Mouse (Mus musculus) embryonic facial prominence, embryonic 10.5 days (tissue): ENCODE measurements around the gene Dus4l. TPM values are rescaled to one million over a fixed set of nuclear protein-coding genes. Genes with fewer than 3 reads are reported as not detected.

ENCODE experiments used
- DNase-seq: peaks from one replicate; pipeline ENCODE4 v3.0.0-alpha.2; 2017; ENCODE audit warnings: low spot score
- H3K27ac ChIP-seq: fragments of 300-500 bp; sonication (generic); replicated peaks from 2 replicates; pipeline ENCODE4 v1.5.1; 2016; ENCODE audit warnings: mild to moderate bottlenecking
- H3K27me3 ChIP-seq: fragments of 300-500 bp; sonication (generic); replicated peaks from 2 replicates; pipeline ENCODE4 v1.6.1; 2016; ENCODE audit warnings: low read depth, mild to moderate bottlenecking; ENCODE audit not compliant: poor library complexity, severe bottlenecking
- H3K36me3 ChIP-seq: fragments of 300-500 bp; sonication (generic); replicated peaks from 2 replicates; pipeline ENCODE4 v1.6.1; 2016; ENCODE audit warnings: mild to moderate bottlenecking, moderate library complexity
- H3K4me1 ChIP-seq: fragments of 300-500 bp; sonication (generic); 2 replicates; pipeline ENCODE4 v1.6.1; 2016
- H3K4me3 ChIP-seq: fragments of 300-500 bp; sonication (generic); 2 replicates; pipeline ENCODE4 v1.5.1; 2016; ENCODE audit warnings: mild to moderate bottlenecking, moderate library complexity
- H3K9me3 ChIP-seq: fragments of 300-500 bp; sonication (generic); 2 replicates; pipeline ENCODE4 v1.6.1; 2016; ENCODE audit warnings: mild to moderate bottlenecking
- WGBS: fragments of 180-500 bp; shearing (Covaris S2); methylation state at CpG from one replicate; pipeline ENCODE4 v1.1.7; 2016; 5-methylcytosine and 5-hydroxymethylcytosine counted together
- polyA plus RNA-seq: library from polyadenylated mRNA; unstranded; fragments of >200 nt; fragmentation: Nextera tagmentation; extraction: Ambion mirVana; gene quantifications from 2 replicates; pipeline ENCODE4 v1.2.1, GENCODE M21; 2016

Dus4l gene
- polyA plus RNA-seq: 11.9 and 12.3 TPM in 2 replicates

DNA sequence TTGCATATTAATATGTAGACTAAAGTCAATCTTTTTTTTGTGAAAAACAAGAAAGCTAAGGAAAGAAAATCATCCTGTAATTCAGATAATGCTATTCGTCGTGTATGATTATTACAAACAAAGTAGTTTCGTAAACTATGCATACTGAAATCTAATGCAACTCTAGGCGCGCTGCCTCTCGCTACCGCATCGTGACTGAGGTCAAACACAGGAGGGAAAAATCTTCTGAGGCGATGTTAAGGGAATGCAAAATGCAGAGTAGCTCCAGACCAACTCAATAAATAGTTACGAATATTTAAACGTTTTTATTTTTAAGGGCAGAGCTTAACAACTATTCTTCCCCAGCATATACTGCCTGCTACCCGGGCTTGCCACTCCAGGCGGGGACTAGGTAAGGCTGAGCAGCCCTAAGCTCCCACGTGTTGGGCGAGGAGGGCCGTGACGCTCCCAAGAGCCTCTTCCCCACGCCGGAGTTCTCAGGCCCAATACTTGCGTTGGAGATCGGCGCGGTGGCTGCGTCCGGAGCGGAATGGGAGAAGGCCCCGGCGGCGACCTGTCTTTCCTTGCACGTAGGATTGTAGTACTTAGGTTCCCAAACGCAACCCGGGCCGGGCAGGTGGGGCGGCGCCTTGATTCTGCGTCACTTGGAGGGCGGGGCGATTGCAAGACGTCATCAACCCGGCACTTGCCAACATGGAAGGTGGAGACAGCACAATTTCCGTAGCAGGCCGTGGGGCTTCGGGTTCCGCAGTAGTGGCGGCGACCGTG, at the start of gene Dus4l, which contains the start of gene Cog5:
Gene Dus4l, minus strand, starts transcription at position 630 of the 768 bp plus-strand sequence.
Gene Cog5, plus strand, starts transcription at position 673 of the 768 bp plus-strand sequence.
- Histone ChIP-seq H3K27me3 (no peaks in the 10 kb centered on the region), H3K36me3 (peaks cover 17% of the 10 kb centered on the region), H3K27ac (peak within 1 kb of the TSS; percentile 91), H3K4me3 (peak within 1 kb of the TSS; percentile 92), H3K4me1 (peaks cover 12% of the 10 kb centered on the region), H3K9me3 (no peaks in the 10 kb centered on the region)
- peak; percentile 97 for DNase-seq
- under 1% methylated on average over 47 of the region's 47 CpGs for WGBS

DNA sequence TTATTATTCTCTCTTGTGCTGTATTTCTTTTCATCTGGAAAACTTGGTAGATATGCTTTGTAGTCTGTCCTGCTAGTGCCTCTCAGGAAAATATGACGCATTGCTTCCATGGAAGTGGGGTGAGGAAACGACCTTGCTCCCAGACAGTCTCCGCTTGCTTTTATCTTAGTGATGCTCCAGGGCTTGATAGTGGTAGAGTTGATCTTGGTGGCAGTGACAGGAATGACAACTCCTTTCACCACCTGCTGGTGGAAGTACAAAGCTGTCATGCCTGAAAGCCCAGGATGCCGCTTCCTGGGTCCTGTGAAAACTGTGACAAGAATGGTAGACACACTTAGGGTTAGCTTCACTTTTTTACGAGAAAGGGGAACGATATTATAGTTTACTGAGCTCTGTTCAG, 49.3 kb upstream of the Dus4l start:
- H3K9me3 ChIP-seq: no peaks in the 10 kb centered on the region
- DNase-seq: no peak
- WGBS: 76% methylated on average over 6 of the region's 6 CpGs
- H3K27ac ChIP-seq: no peak overlapping the region
- H3K36me3 ChIP-seq: no peaks in the 10 kb centered on the region
- peaks cover 3% of the 10 kb centered on the region; the same call in 1 of the 2 replicates for H3K4me1 ChIP-seq
- no peak overlapping the region for H3K4me3 ChIP-seq
- H3K27me3 ChIP-seq: no peaks in the 10 kb centered on the region

DNA sequence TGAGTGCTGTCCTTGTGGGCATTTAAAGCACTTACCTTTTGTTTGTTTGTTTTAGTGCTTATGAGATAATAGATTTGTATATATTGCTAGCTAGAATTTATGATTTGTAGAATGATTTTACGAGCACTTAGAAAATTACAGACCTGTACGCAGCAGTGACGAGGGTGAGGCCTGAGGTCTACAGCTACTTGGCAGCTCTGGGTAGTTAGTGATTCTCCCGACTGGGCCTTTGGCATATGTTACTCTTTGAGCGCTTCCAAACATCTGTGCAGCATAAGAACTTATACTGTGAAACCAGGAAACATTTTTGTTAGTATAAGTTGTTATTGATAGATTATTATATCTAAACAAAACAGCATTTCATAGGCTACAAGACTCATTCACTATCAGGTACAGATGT, 46.8 kb upstream of the Dus4l start:
- Histone ChIP-seq H3K27me3 (no peaks in the 10 kb centered on the region), H3K27ac (no peak overlapping the region; the same call in 1 of the 2 replicates), H3K4me3 (no peak overlapping the region), H3K4me1 (peaks cover 3% of the 10 kb centered on the region; the same call in 1 of the 2 replicates), H3K9me3 (0 out of 2 replicates have a peak, but pooled peaks cover 7% of the 10 kb centered on the region), H3K36me3 (peaks cover 20% of the 10 kb centered on the region)
- WGBS: 80% methylated on average over 5 of the region's 5 CpGs
- DNase-seq: no peak

DNA sequence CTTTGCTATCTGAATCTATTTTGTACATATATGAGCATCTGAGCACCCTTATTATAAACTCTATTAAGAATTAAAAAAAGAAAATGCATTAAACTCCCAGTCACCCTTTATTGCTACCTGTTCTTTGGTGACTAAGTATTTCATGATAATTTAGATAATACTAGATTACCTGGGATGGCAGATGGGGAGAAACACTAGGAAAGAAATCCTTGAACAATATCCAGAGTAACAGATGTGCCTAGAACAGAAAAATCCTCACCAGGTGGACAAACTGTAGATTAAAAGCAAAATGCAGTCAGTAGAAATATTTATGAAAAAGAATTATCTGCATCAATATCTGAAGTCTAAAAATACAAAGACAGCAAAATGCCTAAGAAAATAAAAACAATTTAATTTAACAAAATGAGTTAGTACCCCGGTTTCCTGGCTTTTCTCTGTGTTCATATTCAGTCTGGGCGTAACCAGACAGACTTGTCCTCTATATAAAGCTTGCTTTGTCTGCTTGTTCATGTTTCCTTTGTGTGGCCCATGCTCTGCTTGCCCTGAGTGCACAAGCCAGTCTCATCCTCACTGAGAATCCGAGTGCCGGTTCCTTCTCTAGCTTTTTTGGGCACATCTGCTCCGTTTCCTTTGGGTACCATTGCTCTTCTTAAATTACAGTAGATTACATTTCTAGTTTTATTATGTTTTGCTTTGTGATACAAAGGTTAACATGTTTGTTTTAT, 46.2 kb upstream of the Dus4l start:
- WGBS: 48% methylated on average over 5 of the region's 5 CpGs
- Histone ChIP-seq H3K36me3 (peaks cover 20% of the 10 kb centered on the region), H3K9me3 (0 out of 2 replicates have a peak, but pooled peaks cover 7% of the 10 kb centered on the region), H3K27ac (no peak overlapping the region; the same call in 1 of the 2 replicates), H3K4me1 (peaks cover 3% of the 10 kb centered on the region; the same call in 1 of the 2 replicates), H3K4me3 (no peak overlapping the region), H3K27me3 (no peaks in the 10 kb centered on the region)
- no peak for DNase-seq

DNA sequence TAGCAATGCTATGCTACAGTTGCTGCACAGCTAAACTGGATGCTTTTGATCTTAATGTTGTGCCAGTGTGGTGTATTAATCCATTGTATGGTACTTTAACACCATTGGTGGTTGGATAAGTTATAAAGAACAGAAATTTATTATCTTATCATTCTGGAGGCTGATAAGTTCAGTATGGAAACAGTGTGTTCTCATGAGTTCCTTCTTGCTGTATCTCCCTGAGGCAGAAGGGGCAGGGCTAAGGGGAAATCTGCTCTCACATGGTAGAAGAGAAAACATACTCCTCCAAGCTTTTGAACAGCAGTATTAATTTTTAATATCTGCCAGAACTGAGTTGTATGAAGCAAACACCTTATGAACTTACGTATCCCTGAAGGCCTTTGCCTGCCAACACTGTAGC, 38.7 kb upstream of the Dus4l start:
- no peaks in the 10 kb centered on the region for H3K4me1 ChIP-seq
- no peak for DNase-seq
- peaks cover 18% of the 10 kb centered on the region for H3K36me3 ChIP-seq
- H3K9me3 ChIP-seq: 0 out of 2 replicates have a peak, but pooled peaks cover 7% of the 10 kb centered on the region
- H3K27ac ChIP-seq: no peak overlapping the region
- 98% methylated on average over 1 of the region's 1 CpGs for WGBS
- no peaks in the 10 kb centered on the region for H3K27me3 ChIP-seq
- no peak overlapping the region for H3K4me3 ChIP-seq

DNA sequence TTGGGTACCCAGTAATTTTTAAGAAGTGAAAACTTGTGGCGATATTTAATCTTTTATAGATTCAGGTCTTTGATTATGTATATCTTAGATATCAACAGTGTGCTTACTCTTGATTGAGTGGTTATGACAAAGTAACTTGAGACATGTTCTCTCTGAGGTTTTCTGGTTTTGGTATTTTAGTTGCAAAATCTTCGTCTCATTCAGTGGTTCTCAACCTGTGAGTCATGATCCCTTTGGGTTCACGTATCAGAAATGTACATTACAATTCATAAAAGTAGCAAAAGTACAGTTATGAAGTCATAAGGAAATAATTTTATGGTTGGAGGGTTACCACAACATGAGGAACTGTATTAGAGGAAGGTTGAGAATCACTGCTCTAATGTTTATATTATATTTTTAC, 32.1 kb upstream of the Dus4l start:
- no peaks in the 10 kb centered on the region for H3K9me3 ChIP-seq
- no peaks in the 10 kb centered on the region for H3K27me3 ChIP-seq
- H3K4me1 ChIP-seq: no peaks in the 10 kb centered on the region
- no peak overlapping the region for H3K4me3 ChIP-seq
- WGBS: 91% methylated on average over 3 of the region's 3 CpGs
- no peak overlapping the region for H3K27ac ChIP-seq
- DNase-seq: no peak
- H3K36me3 ChIP-seq: 0 out of 2 replicates have a peak, but pooled peaks cover 14% of the 10 kb centered on the region

DNA sequence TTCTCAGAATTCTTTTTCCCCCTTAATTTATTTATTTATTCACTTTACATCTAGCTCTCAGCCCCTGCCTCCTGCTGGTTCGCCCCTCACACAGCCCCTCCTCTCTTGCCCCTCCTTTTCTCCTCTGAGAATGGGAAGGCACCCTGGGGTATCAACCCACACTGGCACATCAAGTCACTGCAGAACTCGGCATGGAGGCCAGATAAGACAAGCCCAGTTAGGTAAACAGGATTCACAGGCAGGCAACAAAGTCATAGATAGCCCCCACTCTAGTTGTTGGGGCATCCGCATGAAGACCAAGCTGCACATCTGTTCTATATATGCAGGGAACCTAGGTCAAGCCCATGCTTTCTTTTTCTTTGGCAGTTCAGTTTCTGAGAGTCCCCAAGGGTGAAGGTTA, 12.6 kb upstream of the Dus4l start:
- no peaks in the 10 kb centered on the region for H3K27me3 ChIP-seq
- H3K4me3 ChIP-seq: no peak overlapping the region
- peaks cover 4% of the 10 kb centered on the region; the same call in 1 of the 2 replicates for H3K4me1 ChIP-seq
- 60% methylated on average over 3 of the region's 3 CpGs for WGBS
- H3K27ac ChIP-seq: no peak overlapping the region
- no peaks in the 10 kb centered on the region for H3K9me3 ChIP-seq
- H3K36me3 ChIP-seq: peaks cover 77% of the 10 kb centered on the region
- DNase-seq: no peak

DNA sequence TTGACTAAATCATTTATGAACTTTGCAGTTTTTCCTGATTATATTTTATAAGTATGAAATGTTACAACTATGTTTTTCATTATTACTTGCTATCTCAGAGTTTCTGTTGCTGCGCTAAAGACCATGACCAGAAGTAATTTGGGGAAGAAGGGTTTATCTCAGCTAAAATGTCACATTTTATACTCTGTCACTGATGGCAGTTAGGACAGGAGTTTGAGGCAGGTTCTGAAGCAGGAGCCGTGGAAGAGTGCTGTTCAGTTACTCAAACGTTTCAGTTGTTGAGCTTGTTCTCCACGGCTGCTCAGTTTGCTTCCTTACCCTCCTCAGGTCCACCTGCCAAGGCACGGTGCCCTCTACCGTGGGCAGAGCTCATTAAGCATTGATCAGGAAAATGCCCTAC, 11.4 kb upstream of the Dus4l start:
- peaks cover 4% of the 10 kb centered on the region; the same call in 1 of the 2 replicates for H3K4me1 ChIP-seq
- no peak for DNase-seq
- WGBS: 58% methylated on average over 6 of the region's 6 CpGs
- no peaks in the 10 kb centered on the region for H3K27me3 ChIP-seq
- H3K4me3 ChIP-seq: no peak overlapping the region
- H3K27ac ChIP-seq: no peak overlapping the region
- H3K9me3 ChIP-seq: no peaks in the 10 kb centered on the region
- H3K36me3 ChIP-seq: peaks cover 71% of the 10 kb centered on the region

DNA sequence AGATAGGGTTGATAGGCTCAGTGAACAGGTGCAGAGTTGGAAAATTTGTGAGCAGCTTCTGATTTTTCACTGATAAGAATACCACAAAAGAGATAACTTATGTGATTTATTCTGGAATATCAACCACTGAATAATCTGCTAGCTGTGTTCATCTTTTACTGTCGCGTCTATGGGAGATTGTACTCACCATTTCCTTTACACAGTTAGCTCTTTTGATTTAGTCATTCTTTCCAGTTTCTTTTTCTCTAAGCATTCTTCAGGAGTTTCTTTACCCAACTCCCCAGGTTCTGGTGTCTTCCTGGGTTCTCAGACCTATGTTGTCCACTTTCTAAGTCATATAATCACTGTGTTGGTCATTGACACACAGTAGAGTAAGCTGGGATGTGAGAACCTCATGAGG, 2.2 kb upstream of the Dus4l start:
- peaks cover 2% of the 10 kb centered on the region for H3K36me3 ChIP-seq
- no peaks in the 10 kb centered on the region for H3K9me3 ChIP-seq
- no peak for DNase-seq
- H3K27ac ChIP-seq: no peak overlapping the region
- H3K27me3 ChIP-seq: no peaks in the 10 kb centered on the region
- peaks cover 12% of the 10 kb centered on the region for H3K4me1 ChIP-seq
- WGBS: 98% methylated on average over 2 of the region's 2 CpGs
- H3K4me3 ChIP-seq: no peak overlapping the region

DNA sequence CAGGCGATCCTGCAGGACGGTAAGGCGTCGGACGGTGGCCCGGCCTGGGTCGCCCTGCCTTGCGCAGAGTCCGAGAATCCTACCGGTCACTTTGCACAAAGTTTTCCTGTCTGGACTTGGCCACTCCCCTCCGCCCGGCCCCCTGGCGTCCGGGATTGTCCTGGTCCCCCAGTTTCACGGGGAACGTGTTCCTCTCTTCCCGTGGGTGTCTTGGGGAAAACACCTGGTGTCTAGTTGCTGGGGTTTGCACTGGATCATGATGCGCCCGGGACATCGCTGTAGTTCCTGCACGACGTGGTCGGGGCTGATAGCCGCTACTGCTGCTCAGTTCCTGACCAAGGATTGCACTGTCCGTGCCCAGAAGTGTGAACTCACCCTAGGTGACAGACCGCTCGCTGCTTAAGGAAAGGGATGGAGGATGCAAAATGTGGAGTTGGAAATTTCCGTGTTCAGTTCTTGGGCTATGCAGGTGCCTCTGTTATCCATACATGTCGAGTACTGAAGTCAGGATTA, 395 bp upstream of the Dus4l start:
- H3K27me3 ChIP-seq: no peaks in the 10 kb centered on the region
- under 1% methylated on average over 29 of the region's 29 CpGs for WGBS
- H3K27ac ChIP-seq: peak overlapping the region; percentile 91
- peak overlapping the region; percentile 92 for H3K4me3 ChIP-seq
- peaks cover 12% of the 10 kb centered on the region for H3K4me1 ChIP-seq
- H3K36me3 ChIP-seq: peaks cover 12% of the 10 kb centered on the region; the same call in 1 of the 2 replicates
- H3K9me3 ChIP-seq: no peaks in the 10 kb centered on the region
- DNase-seq: no peak

DNA sequence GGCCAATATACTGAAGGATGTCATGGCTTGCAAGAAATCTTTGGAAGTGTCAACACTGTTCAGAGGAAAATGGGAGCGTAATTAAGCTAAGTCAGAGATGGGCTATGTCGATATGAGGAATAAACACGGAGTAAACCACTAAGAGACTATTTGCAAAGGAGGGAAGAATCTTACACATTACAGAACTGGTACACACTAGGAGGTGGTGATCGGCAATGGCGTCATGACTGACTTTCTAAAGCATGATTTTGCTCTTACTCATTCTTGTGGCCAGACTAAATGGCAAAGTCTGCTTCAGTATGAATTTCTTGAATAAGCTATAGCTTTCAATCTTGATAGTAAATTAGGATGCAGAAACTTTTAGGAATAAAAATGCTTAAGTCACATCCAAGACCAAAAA, 1.0 kb downstream of the Dus4l start:
- Histone ChIP-seq H3K27me3 (no peaks in the 10 kb centered on the region), H3K36me3 (peaks cover 17% of the 10 kb centered on the region), H3K4me3 (peak overlapping the region; percentile 92), H3K9me3 (no peaks in the 10 kb centered on the region), H3K27ac (no peak overlapping the region), H3K4me1 (peaks cover 12% of the 10 kb centered on the region)
- DNase-seq: no peak
- WGBS: 75% methylated on average over 5 of the region's 5 CpGs

DNA sequence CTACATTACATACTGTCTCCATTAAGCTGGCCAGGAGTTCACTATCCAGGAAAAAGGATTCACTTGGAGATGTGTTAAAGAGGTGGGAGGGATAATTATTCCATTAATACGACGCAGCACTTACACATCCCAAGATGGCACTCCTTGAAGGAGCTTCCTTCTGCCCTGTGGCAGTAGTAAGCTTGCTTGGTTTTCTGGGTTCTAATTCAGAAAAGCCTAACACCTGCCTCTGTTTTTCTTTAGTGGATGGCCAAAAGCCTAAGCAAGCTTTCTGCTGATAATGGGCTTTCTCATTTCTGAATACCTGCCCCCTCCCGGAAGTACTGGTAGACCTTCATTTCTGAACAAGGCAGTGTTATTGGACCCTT, 19.4 kb downstream of the Dus4l start:
- H3K9me3 ChIP-seq: no peaks in the 10 kb centered on the region
- no peak for DNase-seq
- peaks cover 4% of the 10 kb centered on the region for H3K36me3 ChIP-seq
- H3K27ac ChIP-seq: peak overlapping the region; percentile 95
- H3K27me3 ChIP-seq: no peaks in the 10 kb centered on the region
- WGBS: 86% methylated on average over 3 of the region's 3 CpGs
- H3K4me1 ChIP-seq: peaks cover 17% of the 10 kb centered on the region
- peak overlapping the region; percentile 68; the same call in 1 of the 2 replicates for H3K4me3 ChIP-seq
